ENCODE assay signal across 8 mouse cellular contexts in genomic region chr5:34335539-34336096, GRCm38 (mm10). TPM values are rescaled to one million over a fixed set of nuclear protein-coding genes. Genes with fewer than 3 reads are reported as not detected.
DNase-seq lines count a peak whose midpoint lies in the region; ATAC-seq and TF ChIP-seq lines count a peak whose summit lies in the region.

No protein-coding gene starts in this region.

- H3K9me3 ChIP-seq in heart, embryonic 13.5 days: no peaks in the 10 kb centered on the region
- no peaks in the 10 kb centered on the region for H3K9me3 ChIP-seq in forebrain, embryonic 16.5 days (ENCODE audit: control insufficient read depth, low read length)

- DNase-seq in heart, adult 8-10 months (ENCODE audit: low spot score): no peak
- peak; percentile 41 for DNase-seq in MEL-GATA-1-ER (ENCODE audit: extremely low read depth, low read depth)
- DNase-seq in liver, adult 2 months (ENCODE audit: extremely low read depth, low read depth, low spot score): peak; percentile 49
- no peak for DNase-seq in thymus, adult 18-20 months
- DNase-seq in retina, embryonic 14.5 days (ENCODE audit: low spot score): no peak

- H3K79me2 ChIP-seq in liver, adult 2 months (ENCODE audit: control insufficient read depth, insufficient read depth, low read length): peaks cover 25% of the 10 kb centered on the region

- no peak for TF ChIP-seq POLR2A in liver, adult 2 months (IDR thresholded peaks at IDR 0.05; ENCODE audit: extremely low read depth, insufficient read depth, low read length)
- no peak for TF ChIP-seq POLR2A in small intestine, adult 2 months (IDR thresholded peaks at IDR 0.05; ENCODE audit: low read depth, low read length)

- peak; percentile 30; the same call in 1 of the 2 replicates for ATAC-seq in heart, embryonic 13.5 days (ENCODE audit: extremely low read depth, insufficient number of reproducible peaks, low FRiP score, low TSS enrichment)
- peak; percentile 59 for ATAC-seq in forebrain, embryonic 16.5 days

- peak overlapping the region; percentile 96 for H3K9ac ChIP-seq in heart, embryonic 13.5 days
- peak overlapping the region; percentile 83 for H3K9ac ChIP-seq in forebrain, embryonic 16.5 days (replicated peaks; ENCODE audit: low read depth, low read length)
- peak overlapping the region; percentile 87 for H3K9ac ChIP-seq in liver, adult 2 months (ENCODE audit: low read depth, low read length)

- no peaks in the 10 kb centered on the region for H3K27me3 ChIP-seq in heart, embryonic 13.5 days (replicated peaks)
- H3K27me3 ChIP-seq in forebrain, embryonic 16.5 days (replicated peaks; ENCODE audit: control insufficient read depth, insufficient read depth, low read length): no peaks in the 10 kb centered on the region
- H3K27me3 ChIP-seq in liver, adult 2 months (ENCODE audit: control insufficient read depth, insufficient read depth, low read length): no peaks in the 10 kb centered on the region
- H3K27me3 ChIP-seq in small intestine, adult 2 months (ENCODE audit: control insufficient read depth, insufficient read depth, low read length): no peaks in the 10 kb centered on the region

- H3K4me2 ChIP-seq in heart, embryonic 13.5 days: peak overlapping the region; percentile 92
- peak overlapping the region; percentile 83 for H3K4me2 ChIP-seq in forebrain, embryonic 16.5 days (ENCODE audit: low read length)

- peaks cover 38% of the 10 kb centered on the region for H3K4me1 ChIP-seq in heart, embryonic 13.5 days
- peaks cover 18% of the 10 kb centered on the region for H3K4me1 ChIP-seq in forebrain, embryonic 16.5 days (replicated peaks; ENCODE audit: control insufficient read depth, insufficient read depth, low read length)
- H3K4me1 ChIP-seq in liver, adult 2 months (ENCODE audit: control insufficient read depth, insufficient read depth, low read length): peaks cover 5% of the 10 kb centered on the region; the same call in 1 of the 2 replicates
- no peaks in the 10 kb centered on the region; the same call in 1 of the 2 replicates for H3K4me1 ChIP-seq in small intestine, adult 2 months (ENCODE audit: control insufficient read depth, insufficient read depth, insufficient read length, low read length)

- H3K36me3 ChIP-seq in heart, embryonic 13.5 days: peaks cover 17% of the 10 kb centered on the region
- 0 out of 2 replicates have a peak, but pooled peaks cover 2% of the 10 kb centered on the region for H3K36me3 ChIP-seq in forebrain, embryonic 16.5 days (ENCODE audit: control insufficient read depth, insufficient read depth)
- H3K36me3 ChIP-seq in liver, adult 2 months (ENCODE audit: control insufficient read depth, insufficient read depth, low read length): 0 out of 2 replicates have a peak, but pooled peaks cover 3% of the 10 kb centered on the region
- no peaks in the 10 kb centered on the region for H3K36me3 ChIP-seq in small intestine, adult 2 months (ENCODE audit: control insufficient read depth, insufficient read depth, low read length)

- TF ChIP-seq CTCF in liver, adult 2 months (IDR thresholded peaks at IDR 0.05; ENCODE audit: low read depth, low read length): no peak
- no peak for TF ChIP-seq CTCF in small intestine, adult 2 months (IDR thresholded peaks at IDR 0.05; ENCODE audit: extremely low read depth, insufficient read length, insufficient replicate concordance, low read depth, low read length)

- peak overlapping the region; percentile 98 for H3K4me3 ChIP-seq in heart, embryonic 13.5 days
- H3K4me3 ChIP-seq in forebrain, embryonic 16.5 days (replicated peaks; ENCODE audit: low read length): peak overlapping the region; percentile 60
- H3K4me3 ChIP-seq in liver, adult 2 months (ENCODE audit: insufficient read depth, low read depth, low read length): peak overlapping the region; percentile 62
- peak overlapping the region; percentile 86 for H3K4me3 ChIP-seq in small intestine, adult 2 months (ENCODE audit: low read depth, low read length)

- H3K27ac ChIP-seq in heart, embryonic 13.5 days (replicated peaks): peak overlapping the region; percentile 93
- H3K27ac ChIP-seq in forebrain, embryonic 16.5 days (ENCODE audit: low read length): peak overlapping the region; percentile 73
- peak overlapping the region; percentile 90 for H3K27ac ChIP-seq in liver, adult 2 months (replicated peaks; ENCODE audit: insufficient read depth, low read depth, low read length)
- H3K27ac ChIP-seq in small intestine, adult 2 months (ENCODE audit: insufficient read depth, low read depth, low read length): peak overlapping the region; percentile 89

- WGBS in heart, embryonic 13.5 days: 3% methylated on average over 21 of the region's 21 CpGs
- 2% methylated on average over 21 of the region's 21 CpGs for WGBS in forebrain, embryonic 16.5 days
- WGBS in liver, adult 2 months: 1% methylated on average over 21 of the region's 21 CpGs
- WGBS in small intestine, adult 2 months: 1% methylated on average over 21 of the region's 21 CpGs

RNA-seq across cellular contexts. Expression of gene Rnf4, which starts 0.5 kb away (rescaled TPM):
- polyA plus RNA-seq in heart, embryonic 13.5 days (2015; fragmentation: Nextera tagmentation; extraction: Ambion mirVana): 109 and 110 TPM in 2 replicates
- 10 to 100 TPM; 25.3 to 35.7 (median 30.4) TPM for total RNA-seq in heart, adult 8-10 months (2022)
- polyA plus RNA-seq in forebrain, embryonic 16.5 days (2015; fragmentation: Nextera tagmentation; extraction: Ambion mirVana): 150 and 153 TPM in 2 replicates
- 76.7 and 78.3 TPM in 2 replicates for total RNA-seq in liver, adult 2 months (2014; rRNA removed)
- 46.2 and 50.6 TPM in 2 replicates for polyA plus RNA-seq in liver, adult 2 months (2012; rRNA removed)
- polyA plus RNA-seq in small intestine, adult 2 months (2012; rRNA removed): 19.9 and 31.8 TPM in 2 replicates

RNA-seq across cellular contexts. Expression of gene Fam193a, which starts 34.1 kb away (rescaled TPM):
- 7.5 and 7.8 TPM in 2 replicates for polyA plus RNA-seq in heart, embryonic 13.5 days (2015; fragmentation: Nextera tagmentation; extraction: Ambion mirVana)
- total RNA-seq in heart, adult 8-10 months (2022): 10 to 100 TPM; 21.1 to 26.8 (median 23.3) TPM
- polyA plus RNA-seq in forebrain, embryonic 16.5 days (2015; fragmentation: Nextera tagmentation; extraction: Ambion mirVana): 16.3 and 17.1 TPM in 2 replicates
- 10.2 and 12.6 TPM in 2 replicates for total RNA-seq in liver, adult 2 months (2014; rRNA removed)
- 16.4 and 22.6 TPM in 2 replicates for polyA plus RNA-seq in liver, adult 2 months (2012; rRNA removed)
- polyA plus RNA-seq in small intestine, adult 2 months (2012; rRNA removed): 9.4 and 30.9 TPM in 2 replicates

RNA-seq across cellular contexts. Expression of gene Cfap99, which starts 47.2 kb away (rescaled TPM):
- not detected in 2 replicates for polyA plus RNA-seq in heart, embryonic 13.5 days (2015; fragmentation: Nextera tagmentation; extraction: Ambion mirVana)
- not detected for total RNA-seq in heart, adult 8-10 months (2022)
- polyA plus RNA-seq in forebrain, embryonic 16.5 days (2015; fragmentation: Nextera tagmentation; extraction: Ambion mirVana): 0.26 TPM in 1 of 2 replicates, not detected in the other
- not detected in 2 replicates for total RNA-seq in liver, adult 2 months (2014; rRNA removed)
- not detected in 2 replicates for polyA plus RNA-seq in liver, adult 2 months (2012; rRNA removed)
- 0.04 TPM in 1 of 2 replicates, not detected in the other for polyA plus RNA-seq in small intestine, adult 2 months (2012; rRNA removed)

RNA-seq across cellular contexts. Expression of gene Zfyve28, which starts 47.4 kb away (rescaled TPM):
- polyA plus RNA-seq in heart, embryonic 13.5 days (2015; fragmentation: Nextera tagmentation; extraction: Ambion mirVana): 0.07 and 0.19 TPM in 2 replicates
- 1 to 10 TPM in 2 of 4 experiments, under 1 TPM in 2; 0.57 to 1.1 (median 1.0) TPM for total RNA-seq in heart, adult 8-10 months (2022)
- polyA plus RNA-seq in forebrain, embryonic 16.5 days (2015; fragmentation: Nextera tagmentation; extraction: Ambion mirVana): 4.4 and 5.2 TPM in 2 replicates
- total RNA-seq in liver, adult 2 months (2014; rRNA removed): 0.07 TPM in 1 of 2 replicates, not detected in the other
- polyA plus RNA-seq in liver, adult 2 months (2012; rRNA removed): 0.15 TPM in 1 of 2 replicates, not detected in the other
- 1.5 and 1.7 TPM in 2 replicates for polyA plus RNA-seq in small intestine, adult 2 months (2012; rRNA removed)

Comparison
In these comparisons a context has a peak if more than half of its experiments do, and no peak if none do; other contexts are left out.
1. DNase-seq: peak in MEL-GATA-1-ER (single experiment) and liver, adult 2 months (single experiment); none in heart, adult 8-10 months (single experiment), thymus, adult 18-20 months (0 of 2) and retina, embryonic 14.5 days (single experiment).
2. Peak in every context shown above with its lines, with median percentiles within 50 percentile points of each other: H3K27ac ChIP-seq, H3K4me3 ChIP-seq and H3K9ac ChIP-seq.